Mouse (Mus musculus) heart, adult 2 months (tissue): ENCODE measurements around the gene Olfr1106.

ENCODE experiments used
- CTCF ChIP-seq: fragments of 200-600 bp; IDR thresholded peaks from 2 replicates; pipeline ENCODE4 v1.8.1; 2022; ENCODE audit warnings: antibody characterized with exemption, mild to moderate bottlenecking, moderate library complexity
- EP300 ChIP-seq: fragments of 200-500 bp; IDR thresholded peaks from 2 replicates; pipeline ENCODE4 v1.6.1; 2011; ENCODE audit warnings: low read depth, low read length, control low read depth; ENCODE audit not compliant: insufficient read depth

GRCm38 (mm10) chr2:87052173-87052572 lies at the start of gene Olfr1106:
- TF ChIP-seq CTCF (no peak), EP300 (no peak)
